Mouse (Mus musculus): Measurements from ENCODE around the gene Olfr324.
A peak's percentile ranks its signal among the peaks of the same experiment; 100 is the strongest.

The Olfr324 gene

DNA sequence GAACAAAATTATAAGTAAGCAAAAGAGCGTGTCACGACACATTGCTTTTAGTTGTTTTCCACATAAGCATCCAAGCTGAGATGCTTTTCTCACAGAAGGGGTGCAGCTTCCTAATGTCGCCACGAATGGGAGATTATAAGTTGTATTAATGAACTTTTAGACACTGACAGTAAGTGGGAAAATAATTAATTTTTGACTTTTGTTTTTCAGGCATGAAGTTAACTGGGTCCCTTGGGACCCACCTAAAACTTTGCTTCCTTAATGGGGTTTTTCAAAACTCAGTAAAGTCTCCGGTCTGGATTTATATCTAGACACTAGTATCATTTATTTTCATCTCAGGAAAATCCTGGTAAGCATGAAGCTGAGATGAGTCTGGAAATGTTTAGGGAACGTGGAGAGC, at the start of gene Olfr324:
Gene Olfr324, plus strand, starts transcription at position 301 of the 400 bp plus-strand sequence.
- DNase-seq (ENCODE audit: low read depth), result no peak

- no peak for DNase-seq (ENCODE audit: low read depth)
Measured at GRCm38 (mm10) chr11:58546322-58546721, 48.6 kb upstream of the Olfr324 start, which contains the start of gene Olfr329-ps. Olfr329-ps (minus strand) TSS chr11:58546422.

- no peak for DNase-seq (ENCODE audit: low read depth)
Measured at GRCm38 (mm10) chr11:58555536-58555935, 39.4 kb upstream of the Olfr324 start, which contains the start of gene Olfr328. Olfr328 (minus strand) TSS chr11:58555636.

GRCm38 (mm10) chr11:58570405-58570804, 24.5 kb upstream of the Olfr324 start, which contains the start of gene Olfr224:
Olfr224 (minus strand) TSS chr11:58570553.
- DNase-seq (ENCODE audit: low read depth), result no peak

GRCm38 (mm10) chr11:58577430-58577829, 17.5 kb upstream of the Olfr324 start, which contains the start of gene Olfr325:
Olfr325 (plus strand) TSS chr11:58577730.
- DNase-seq (ENCODE audit: low read depth), result no peak

DNA sequence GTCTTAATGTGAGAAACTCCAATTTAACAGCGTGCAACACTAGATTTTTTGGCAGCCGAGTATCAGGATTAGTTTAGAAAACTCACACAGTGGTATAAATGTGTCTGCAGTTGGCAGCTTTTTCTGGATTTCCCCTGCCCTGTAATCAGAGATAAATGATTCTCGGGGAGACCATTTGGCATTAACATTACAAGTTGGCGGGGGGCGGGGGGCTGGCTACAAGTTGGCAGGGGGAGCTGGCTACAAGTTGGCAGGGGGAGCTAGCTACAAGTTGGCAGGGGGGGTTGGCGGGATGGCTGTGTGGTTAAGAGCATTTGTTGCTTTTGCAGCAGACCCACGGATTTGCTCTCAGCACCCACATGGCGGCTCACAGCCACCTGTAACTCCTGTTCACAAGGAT, 16.3 kb upstream of the Olfr324 start:
- DNase-seq (ENCODE audit: low read depth), result no peak

GRCm38 (mm10) chr11:58587898-58588348, 7.0 kb upstream of the Olfr324 start:
- peak; percentile 63 for DNase-seq (ENCODE audit: low read depth)

- DNase-seq (ENCODE audit: low read depth), result no peak
Measured at GRCm38 (mm10) chr11:58588620-58589250, 6.2 kb upstream of the Olfr324 start.

GRCm38 (mm10) chr11:58597837-58598236, 2.9 kb downstream of the Olfr324 start:
- DNase-seq (ENCODE audit: low read depth), result peak; percentile 22

GRCm38 (mm10) chr11:58602062-58602461, 7.1 kb downstream of the Olfr324 start:
- no peak for DNase-seq (ENCODE audit: low read depth)

DNA sequence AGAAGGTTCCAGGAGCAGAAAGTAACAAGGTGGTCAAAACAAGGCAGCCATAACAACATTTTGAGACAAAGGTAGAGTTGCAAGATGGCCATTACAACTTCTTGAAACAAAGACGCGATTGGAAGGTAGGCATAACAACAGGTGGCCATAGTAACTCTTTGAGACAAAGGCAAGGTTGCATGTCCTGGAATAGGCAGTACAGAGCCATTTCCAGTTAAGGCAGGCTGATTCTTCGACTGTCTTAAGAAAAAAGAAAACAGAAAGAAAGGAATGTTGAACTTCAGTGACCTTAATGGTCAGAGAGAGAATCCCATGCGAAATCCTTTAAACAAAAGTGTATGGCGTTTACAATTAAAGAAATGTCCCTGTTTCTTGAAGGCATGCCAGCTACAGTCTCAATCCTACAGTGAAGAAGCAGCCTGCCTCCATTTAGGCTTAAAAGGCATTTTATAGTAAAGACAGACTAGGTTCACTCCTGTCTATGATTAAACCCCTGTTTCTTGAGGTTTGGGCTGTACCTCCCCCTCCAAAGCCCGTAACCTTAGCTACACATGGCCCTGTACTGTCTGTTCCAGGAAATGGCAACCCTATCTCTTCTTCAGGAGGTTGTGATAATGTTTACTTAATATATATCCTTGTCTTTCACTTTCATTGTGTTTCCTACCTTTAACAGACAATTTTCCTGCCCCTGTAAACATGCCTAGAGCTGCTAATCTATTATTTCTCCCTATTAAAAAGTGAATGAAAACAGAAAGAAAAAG, 8.1 kb downstream of the Olfr324 start:
- DNase-seq (ENCODE audit: low read depth), result peak; percentile 13

DNA sequence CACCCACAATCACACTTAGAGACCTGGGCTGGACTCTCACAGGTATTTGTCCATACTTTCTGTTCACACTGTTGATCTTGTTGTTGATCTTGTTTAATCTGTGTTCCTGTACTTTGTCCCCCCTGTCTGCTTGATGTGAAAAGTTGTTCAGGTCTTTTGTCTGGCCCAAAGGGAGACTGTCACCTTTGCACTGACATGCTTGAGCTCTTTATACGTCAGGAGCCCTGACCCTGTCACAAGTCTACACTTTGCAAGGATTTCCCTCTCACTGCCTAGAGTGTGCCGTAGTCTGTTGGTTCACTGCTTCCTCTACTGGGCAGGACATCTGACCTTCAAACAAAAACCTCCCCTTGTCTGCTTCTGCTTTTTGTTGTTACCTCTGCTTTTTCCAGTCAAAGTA, 9.8 kb downstream of the Olfr324 start:
- no peak for DNase-seq (ENCODE audit: low read depth)

DNA sequence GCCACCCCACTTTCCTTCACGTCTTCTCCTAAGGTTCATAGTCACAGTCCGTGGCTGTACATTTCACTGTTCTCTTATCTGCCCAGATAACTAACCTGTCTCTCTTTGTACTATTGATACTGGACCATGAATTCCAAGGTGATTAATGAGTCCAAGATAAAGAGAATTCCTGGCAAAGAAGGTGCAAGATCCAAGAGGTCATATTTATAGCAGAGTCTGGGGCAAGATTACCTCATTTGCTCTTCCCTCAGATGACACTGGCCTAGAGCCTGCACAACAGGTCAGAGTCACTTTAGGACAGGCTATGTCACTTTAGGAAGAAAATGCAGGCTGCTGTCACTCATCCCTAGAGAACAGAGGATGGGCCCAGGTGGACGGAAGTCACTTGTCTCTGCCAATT, 10.3 kb downstream of the Olfr324 start:
- no peak for DNase-seq (ENCODE audit: low read depth)

DNA sequence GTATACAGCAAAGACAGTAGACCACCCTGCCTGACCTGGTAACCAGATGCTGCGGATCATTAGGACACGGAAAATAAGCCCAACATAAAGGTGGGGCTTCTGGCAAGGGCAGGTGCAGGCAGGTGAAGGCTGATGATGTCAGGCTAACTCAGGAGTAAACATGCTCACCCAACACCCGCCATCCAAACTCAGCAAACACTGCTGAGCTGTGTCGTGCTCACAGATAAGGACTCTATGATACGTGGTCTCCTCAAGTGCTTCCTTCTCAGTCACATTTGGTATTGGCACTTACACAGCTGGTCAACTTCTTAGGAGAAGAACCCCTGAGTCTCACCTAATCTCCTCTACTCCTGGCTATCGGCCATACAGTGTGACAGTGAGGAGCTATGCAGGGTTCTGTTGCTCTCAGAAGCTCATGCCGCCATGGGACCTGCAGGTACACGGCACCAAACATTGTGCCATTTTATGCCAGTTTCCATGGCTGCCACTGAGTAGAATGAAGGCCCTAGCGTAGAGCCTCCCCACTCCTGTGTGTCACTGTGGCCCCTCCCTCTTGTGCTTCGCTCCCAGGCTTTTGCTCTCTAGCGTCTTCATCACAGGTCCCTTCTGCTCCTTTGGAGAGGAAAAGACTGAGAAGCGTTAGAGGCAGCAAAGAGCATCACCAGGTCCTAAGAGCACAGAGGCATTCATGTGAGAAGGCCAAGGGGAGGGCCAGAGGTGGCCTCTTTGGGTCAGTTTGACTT, 11.4 kb downstream of the Olfr324 start:
- no peak for DNase-seq (ENCODE audit: low read depth)

DNA sequence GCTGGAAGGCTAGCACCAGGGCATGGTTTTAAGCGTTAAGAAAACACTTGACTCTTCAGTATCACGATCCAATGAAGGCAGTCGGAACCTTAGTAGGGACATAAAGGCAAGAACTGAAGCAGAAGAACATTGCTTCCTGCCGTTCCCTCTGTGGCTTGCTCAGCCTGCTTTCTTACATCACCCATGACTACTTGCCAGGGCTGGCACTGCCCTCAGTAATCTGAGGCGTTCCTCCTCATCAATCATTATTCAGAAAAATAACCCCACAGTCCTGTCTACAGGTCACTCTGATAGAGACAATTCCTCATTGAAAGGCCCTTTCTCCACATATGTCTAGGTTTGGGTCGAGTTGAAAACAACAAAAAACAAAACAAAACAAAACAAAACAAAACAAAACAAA, 12.1 kb downstream of the Olfr324 start:
- DNase-seq (ENCODE audit: low read depth), result no peak

- no peak for DNase-seq (ENCODE audit: low read depth)
Measured at GRCm38 (mm10) chr11:58613359-58613758, 18.4 kb downstream of the Olfr324 start.

- no peak for DNase-seq (ENCODE audit: low read depth)
Measured at GRCm38 (mm10) chr11:58614526-58614925, 19.6 kb downstream of the Olfr324 start.

- no peak for DNase-seq (ENCODE audit: low read depth)
Measured at GRCm38 (mm10) chr11:58615975-58616374, 21.1 kb downstream of the Olfr324 start, which contains the start of gene 2210407C18Rik. 2210407C18Rik (minus strand) TSS chr11:58616075.

DNA sequence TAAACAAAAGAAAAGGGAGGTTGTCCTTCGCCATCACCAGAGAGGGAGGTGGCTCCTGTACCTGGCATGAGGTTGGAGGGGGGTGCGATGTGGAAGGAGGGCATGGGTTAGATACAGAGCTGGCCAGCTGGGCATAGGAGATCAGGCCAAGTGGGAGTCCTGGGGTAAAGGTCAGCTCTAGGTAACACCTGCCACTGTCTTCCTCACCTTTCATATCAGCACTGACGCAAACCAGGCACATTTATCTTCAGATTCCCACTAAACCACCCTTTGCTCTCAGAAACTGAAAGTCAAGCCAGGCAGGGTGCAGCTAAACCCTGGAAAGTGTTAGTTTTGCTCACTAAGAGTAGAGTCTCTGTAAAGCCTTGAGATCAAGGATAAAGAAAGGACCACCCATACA, 23.5 kb downstream of the Olfr324 start:
- no peak for DNase-seq (ENCODE audit: low read depth)

- DNase-seq (ENCODE audit: low read depth), result no peak
Measured at GRCm38 (mm10) chr11:58618793-58619192, 23.9 kb downstream of the Olfr324 start.

GRCm38 (mm10) chr11:58626146-58626545, 31.2 kb downstream of the Olfr324 start:
- DNase-seq (ENCODE audit: low read depth), result no peak

DNA sequence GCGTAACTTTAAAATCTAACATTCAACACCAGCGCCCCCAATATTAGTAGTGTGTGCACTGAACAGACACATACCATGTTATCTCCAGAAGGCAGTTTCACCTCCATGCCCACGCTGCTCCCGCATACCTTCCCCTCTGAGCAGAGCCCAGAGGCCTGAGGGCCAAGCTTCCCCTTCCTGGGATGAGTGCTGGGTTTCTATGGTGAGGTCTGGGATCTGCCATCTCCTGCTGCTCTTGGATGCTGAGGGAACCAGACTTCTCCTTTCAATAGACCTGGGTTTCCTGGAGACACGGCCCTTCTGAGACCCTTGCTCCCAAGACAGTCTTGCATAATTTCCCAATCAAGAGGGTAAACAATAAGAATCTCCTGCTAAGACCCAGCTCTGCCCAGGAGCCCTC, 35.5 kb downstream of the Olfr324 start, which contains the start of gene Olfr323:
Gene Olfr323, minus strand, starts transcription at position 101 of the 400 bp plus-strand sequence.
- DNase-seq (ENCODE audit: low read depth), result no peak

Data from c-Kit-positive CD71-positive TER-119-negative erythroid progenitor cells, embryonic 14.5 days (primary cell).